Mouse (Mus musculus) forebrain, embryonic 12.5 days (tissue): ENCODE data around the gene Khk. TPM values are rescaled to one million over a fixed set of nuclear protein-coding genes. Genes with fewer than 3 reads are reported as not detected.

Experiments used
- ATAC-seq: fragments of 200-750 bp; cut with Nextera tagmentation; 2 replicates; pipeline ENCODE4 v1.8.0; 2017; ENCODE audit warnings: moderate TSS enrichment; ENCODE audit not compliant: low FRiP score
- H3K27ac ChIP-seq: fragments of 300-500 bp; sonication (generic); 2 replicates; pipeline ENCODE4 v1.5.1; 2016; ENCODE audit warnings: mild to moderate bottlenecking
- H3K27me3 ChIP-seq: fragments of 300-500 bp; sonication (generic); 2 replicates; pipeline ENCODE4 v1.6.1; 2016; ENCODE audit warnings: mild to moderate bottlenecking
- H3K36me3 ChIP-seq: fragments of 300-500 bp; sonication (generic); replicated peaks from 2 replicates; pipeline ENCODE4 v1.6.1; 2016; ENCODE audit warnings: mild to moderate bottlenecking
- H3K4me1 ChIP-seq: fragments of 300-500 bp; sonication (generic); 2 replicates; pipeline ENCODE4 v1.6.1; 2016
- H3K4me2 ChIP-seq: fragments of 300-500 bp; sonication (generic); 2 replicates; pipeline ENCODE4 v1.6.1; 2016; ENCODE audit warnings: mild to moderate bottlenecking, moderate library complexity
- H3K4me3 ChIP-seq: fragments of 300-500 bp; sonication (generic); replicated peaks from 2 replicates; pipeline ENCODE4 v1.5.1; 2016; ENCODE audit warnings: mild to moderate bottlenecking
- H3K9ac ChIP-seq: fragments of 300-500 bp; sonication (generic); 2 replicates; pipeline ENCODE4 v1.6.1; 2016; ENCODE audit warnings: mild to moderate bottlenecking
- H3K9me3 ChIP-seq: fragments of 300-500 bp; sonication (generic); 2 replicates; pipeline ENCODE4 v1.6.1; 2016
- WGBS: fragments of 180-500 bp; shearing (Covaris S2); methylation state at CpG from one replicate; pipeline ENCODE4 v1.1.7; 2016; 5-methylcytosine and 5-hydroxymethylcytosine counted together
- polyA plus RNA-seq: library from polyadenylated mRNA; unstranded; fragments of >200 nt; fragmentation: Nextera tagmentation; extraction: Ambion mirVana; gene quantifications from 2 replicates; pipeline ENCODE4 v1.2.1, GENCODE M21; 2016

Khk gene
- polyA plus RNA-seq, 1 experiment from 2014 or later = 7.7 TPM

- peak overlapping the region; percentile 54 for H3K4me3 ChIP-seq
- peak overlapping the region; percentile 79 for H3K4me2 ChIP-seq
- peak overlapping the region; percentile 27 for H3K27ac ChIP-seq
- peaks cover 35% of the 10 kb centered on the region for H3K36me3 ChIP-seq
- 0% methylated on average over 31 of the region's 31 CpGs for WGBS
- H3K9me3 ChIP-seq = no peaks in the 10 kb centered on the region
- H3K9ac ChIP-seq = peak overlapping the region; percentile 57
- H3K27me3 ChIP-seq = peaks cover 19% of the 10 kb centered on the region; the same call in 1 of the 2 replicates
- ATAC-seq = peak; percentile 89
- peaks cover 22% of the 10 kb centered on the region for H3K4me1 ChIP-seq
Observed at GRCm38 (mm10) chr5:30949654-30950326, 28.6 kb downstream of the Khk start.

GRCm38 (mm10) chr5:30950451-30950850, 29.2 kb downstream of the Khk start:
- WGBS = 74% methylated on average over 4 of the region's 4 CpGs
- Histone ChIP-seq H3K4me3 (peak overlapping the region; percentile 54), H3K36me3 (peaks cover 41% of the 10 kb centered on the region), H3K4me1 (peaks cover 15% of the 10 kb centered on the region), H3K9me3 (no peaks in the 10 kb centered on the region), H3K4me2 (peak overlapping the region; percentile 79), H3K9ac (peak overlapping the region; percentile 57), H3K27ac (peak overlapping the region; percentile 27; the same call in 1 of the 2 replicates), H3K27me3 (peaks cover 12% of the 10 kb centered on the region; the same call in 1 of the 2 replicates)
- ATAC-seq = no peak

GRCm38 (mm10) chr5:30950922-30951321, 29.7 kb downstream of the Khk start:
- H3K4me3 ChIP-seq = no peak overlapping the region
- H3K9me3 ChIP-seq = no peaks in the 10 kb centered on the region
- no peak for ATAC-seq
- no peak overlapping the region for H3K27ac ChIP-seq
- no peak overlapping the region for H3K4me2 ChIP-seq
- H3K4me1 ChIP-seq = peaks cover 14% of the 10 kb centered on the region
- H3K36me3 ChIP-seq = peaks cover 46% of the 10 kb centered on the region
- H3K9ac ChIP-seq = no peak overlapping the region
- H3K27me3 ChIP-seq = 0 out of 2 replicates have a peak, but pooled peaks cover 10% of the 10 kb centered on the region
- WGBS = 89% methylated on average over 2 of the region's 2 CpGs

GRCm38 (mm10) chr5:30951706-30952105, 30.5 kb downstream of the Khk start:
- Histone ChIP-seq H3K9me3 (no peaks in the 10 kb centered on the region), H3K4me3 (no peak overlapping the region), H3K4me2 (no peak overlapping the region), H3K27ac (no peak overlapping the region), H3K4me1 (peaks cover 14% of the 10 kb centered on the region), H3K36me3 (peaks cover 48% of the 10 kb centered on the region), H3K27me3 (0 out of 2 replicates have a peak, but pooled peaks cover 5% of the 10 kb centered on the region), H3K9ac (no peak overlapping the region)
- WGBS = 83% methylated on average over 6 of the region's 6 CpGs
- no peak for ATAC-seq

- H3K27me3 ChIP-seq = no peaks in the 10 kb centered on the region
- peaks cover 17% of the 10 kb centered on the region for H3K4me1 ChIP-seq
- no peak for ATAC-seq
- no peak overlapping the region for H3K4me3 ChIP-seq
- no peaks in the 10 kb centered on the region for H3K9me3 ChIP-seq
- WGBS = 86% methylated on average over 5 of the region's 5 CpGs
- no peak overlapping the region for H3K27ac ChIP-seq
- H3K9ac ChIP-seq = no peak overlapping the region
- H3K36me3 ChIP-seq = peaks cover 53% of the 10 kb centered on the region
- H3K4me2 ChIP-seq = no peak overlapping the region
Observed at GRCm38 (mm10) chr5:30952551-30952950, 31.3 kb downstream of the Khk start.

- no peak for ATAC-seq
- Histone ChIP-seq H3K27ac (no peak overlapping the region), H3K4me2 (no peak overlapping the region), H3K27me3 (no peaks in the 10 kb centered on the region), H3K4me3 (no peak overlapping the region), H3K36me3 (peaks cover 61% of the 10 kb centered on the region), H3K9ac (no peak overlapping the region), H3K9me3 (no peaks in the 10 kb centered on the region), H3K4me1 (peaks cover 30% of the 10 kb centered on the region)
- WGBS = 98% methylated on average over 6 of the region's 6 CpGs
Observed at GRCm38 (mm10) chr5:30954065-30954464, 32.8 kb downstream of the Khk start.

GRCm38 (mm10) chr5:30954556-30954955, 33.3 kb downstream of the Khk start:
- Histone ChIP-seq H3K27ac (no peak overlapping the region), H3K4me3 (no peak overlapping the region), H3K36me3 (peaks cover 61% of the 10 kb centered on the region), H3K9ac (no peak overlapping the region), H3K27me3 (no peaks in the 10 kb centered on the region), H3K9me3 (no peaks in the 10 kb centered on the region), H3K4me2 (no peak overlapping the region), H3K4me1 (peaks cover 28% of the 10 kb centered on the region)
- WGBS = 94% methylated on average over 9 of the region's 9 CpGs
- ATAC-seq = no peak

GRCm38 (mm10) chr5:30955751-30956150, 34.5 kb downstream of the Khk start:
- WGBS = 95% methylated on average over 6 of the region's 6 CpGs
- H3K36me3 ChIP-seq = peaks cover 61% of the 10 kb centered on the region
- ATAC-seq = no peak

GRCm38 (mm10) chr5:30957891-30958290, 36.7 kb downstream of the Khk start:
- Histone ChIP-seq H3K36me3 (peaks cover 45% of the 10 kb centered on the region), H3K4me3 (no peak overlapping the region)

More at GRCm38 (mm10) chr5:30955751-30956150, 34.5 kb downstream of the Khk start:
- Histone ChIP-seq H3K4me1 (peaks cover 21% of the 10 kb centered on the region), H3K27me3 (no peaks in the 10 kb centered on the region), H3K27ac (no peak overlapping the region), H3K4me3 (no peak overlapping the region), H3K4me2 (no peak overlapping the region), H3K9ac (no peak overlapping the region), H3K9me3 (no peaks in the 10 kb centered on the region)

GRCm38 (mm10) chr5:30959198-30959854, 38.1 kb downstream of the Khk start:
- 43% methylated on average over 19 of the region's 19 CpGs for WGBS
- Histone ChIP-seq H3K4me2 (peak overlapping the region; percentile 86), H3K9me3 (no peaks in the 10 kb centered on the region), H3K4me1 (peaks cover 21% of the 10 kb centered on the region), H3K4me3 (peak overlapping the region; percentile 78), H3K27me3 (0 out of 2 replicates have a peak, but pooled peaks cover 3% of the 10 kb centered on the region), H3K27ac (peak overlapping the region; percentile 88), H3K9ac (peak overlapping the region; percentile 89), H3K36me3 (peaks cover 31% of the 10 kb centered on the region)
- ATAC-seq = no peak

More at GRCm38 (mm10) chr5:30957891-30958290, 36.7 kb downstream of the Khk start:
- Histone ChIP-seq H3K4me1 (peaks cover 21% of the 10 kb centered on the region), H3K9me3 (no peaks in the 10 kb centered on the region), H3K9ac (no peak overlapping the region), H3K27ac (no peak overlapping the region), H3K4me2 (peak overlapping the region; percentile 6; the same call in 1 of the 2 replicates), H3K27me3 (0 out of 2 replicates have a peak, but pooled peaks cover 3% of the 10 kb centered on the region)
- no peak for ATAC-seq
- 93% methylated on average over 6 of the region's 6 CpGs for WGBS

GRCm38 (mm10) chr5:30959966-30960501, 38.8 kb downstream of the Khk start, which contains the start of gene Preb:
Gene Preb (minus strand): TSS chr5:30960361.
- H3K27me3 ChIP-seq = 0 out of 2 replicates have a peak, but pooled peaks cover 3% of the 10 kb centered on the region
- H3K9me3 ChIP-seq = no peaks in the 10 kb centered on the region
- H3K4me2 ChIP-seq = peak within 1 kb of the TSS; percentile 86
- under 1% methylated on average over 56 of the region's 56 CpGs for WGBS
- peak within 1 kb of the TSS; percentile 89 for H3K9ac ChIP-seq
- H3K36me3 ChIP-seq = peaks cover 24% of the 10 kb centered on the region
- H3K4me1 ChIP-seq = peaks cover 21% of the 10 kb centered on the region
- peak within 1 kb of the TSS; percentile 78 for H3K4me3 ChIP-seq
- peak; percentile 95 for ATAC-seq
- peak within 1 kb of the TSS; percentile 88 for H3K27ac ChIP-seq

- ATAC-seq = no peak
- WGBS = 89% methylated on average over 2 of the region's 2 CpGs
- peak overlapping the region; percentile 86 for H3K4me2 ChIP-seq
- no peaks in the 10 kb centered on the region for H3K9me3 ChIP-seq
- 0 out of 2 replicates have a peak, but pooled peaks cover 3% of the 10 kb centered on the region for H3K27me3 ChIP-seq
- peaks cover 21% of the 10 kb centered on the region for H3K4me1 ChIP-seq
- no peak overlapping the region; the same call in 1 of the 2 replicates for H3K9ac ChIP-seq
- no peak overlapping the region for H3K27ac ChIP-seq
- H3K36me3 ChIP-seq = peaks cover 16% of the 10 kb centered on the region
- 0 out of 2 replicates have a peak overlapping the region, but pooled peaks have one; percentile 78 for H3K4me3 ChIP-seq
Observed at GRCm38 (mm10) chr5:30960814-30961213, 39.6 kb downstream of the Khk start.
